Mouse (Mus musculus) heart, adult 2 months (tissue): Measurements from ENCODE around the gene Ksr2.

Experiments used
- CTCF ChIP-seq: fragments of 200-600 bp; IDR thresholded peaks from 2 replicates; pipeline ENCODE4 v1.8.1; 2022; ENCODE audit warnings: antibody characterized with exemption, mild to moderate bottlenecking, moderate library complexity
- EP300 ChIP-seq: fragments of 200-500 bp; IDR thresholded peaks from 2 replicates; pipeline ENCODE4 v1.6.1; 2011; ENCODE audit warnings: low read depth, low read length, control low read depth; ENCODE audit not compliant: insufficient read depth
- POLR2A ChIP-seq: fragments of 200-500 bp; IDR thresholded peaks from 2 replicates; pipeline ENCODE4 v1.6.1; 2011; ENCODE audit warnings: mild to moderate bottlenecking, low read depth, low read length, control low read depth; ENCODE audit not compliant: insufficient read depth

- no peak for TF ChIP-seq POLR2A
- peak; percentile 67 for TF ChIP-seq CTCF
- TF ChIP-seq EP300, result no peak
Measured at GRCm38 (mm10) chr5:117408216-117408615, 5.6 kb upstream of the Ksr2 start.
